Mouse (Mus musculus) G1E (cell line): ENCODE results near the gene Vwce. TPM values are rescaled to one million over a fixed set of nuclear protein-coding genes. Genes with fewer than 3 reads are reported as not detected.

Experiments
- ATAC-seq: 2 replicates; pipeline ENCODE4 v1.8.0; 2016; ENCODE audit warnings: mild to moderate bottlenecking; ENCODE audit not compliant: insufficient number of reproducible peaks, poor library complexity, low FRiP score, severe bottlenecking; ENCODE audit errors: extremely low read depth
- DNase-seq: peaks from one replicate; pipeline ENCODE4 v3.0.0; 2012; ENCODE audit warnings: low spot score
- H3K27me3 ChIP-seq: 2 replicates; pipeline ENCODE4 v1.6.1; 2012; ENCODE audit warnings: mild to moderate bottlenecking, low read length, inconsistent platforms; ENCODE audit not compliant: insufficient read depth
- H3K36me3 ChIP-seq: replicated peaks from 2 replicates; pipeline ENCODE3; 2012; ENCODE audit warnings: mild to moderate bottlenecking, inconsistent platforms
- H3K4me1 ChIP-seq: 2 replicates; pipeline ENCODE4 v1.6.1; 2012; ENCODE audit warnings: low read depth, low read length, inconsistent platforms, mixed read lengths; ENCODE audit not compliant: insufficient read depth
- H3K4me3 ChIP-seq: 2 replicates; pipeline ENCODE4 v1.5.1; 2012; ENCODE audit warnings: low read depth, mild to moderate bottlenecking, inconsistent platforms, low read length, moderate library complexity, mixed read lengths
- H3K9me3 ChIP-seq: replicated peaks from 2 replicates; pipeline ENCODE4 v1.6.1; 2012; ENCODE audit warnings: inconsistent platforms
- CTCF ChIP-seq: IDR thresholded peaks from 2 replicates; pipeline ENCODE4 v1.5.1; 2012; ENCODE audit warnings: low read depth, low read length, inconsistent platforms, mixed read lengths
- GATA1 ChIP-seq: IDR thresholded peaks from 2 replicates; pipeline ENCODE4 v1.6.1; 2012; ENCODE audit warnings: borderline replicate concordance, low read length, inconsistent platforms, mixed read lengths
- GATA2 ChIP-seq: IDR thresholded peaks from 2 replicates; pipeline ENCODE4 v1.6.1; 2012; ENCODE audit warnings: low read depth, low read length, inconsistent platforms, borderline replicate concordance
- POLR2AphosphoS5 ChIP-seq: IDR thresholded peaks from 2 replicates; pipeline ENCODE4 v1.6.1; 2012; ENCODE audit warnings: low read depth, low read length, inconsistent platforms; ENCODE audit not compliant: insufficient replicate concordance
- TAL1 ChIP-seq: conservative IDR thresholded peaks from 2 replicates; pipeline ENCODE4 v1.6.1; 2012; ENCODE audit warnings: low read depth, low read length, inconsistent platforms, mixed read lengths
- polyA plus RNA-seq: library from polyadenylated mRNA; stranded (reverse); fragments of >175 nt; gene quantifications from 2 replicates; pipeline ENCODE4 v1.2.3, GENCODE M21; 2012
- total RNA-seq, 2 experiments: library from RNA; stranded (forward) in 1 of 2; stranded (reverse) in 1 of 2; fragments of 200-1000 nt in 1 of 2; fragments of >200 nt in 1 of 2; fragmentation: Nextera tagmentation in 1 of 2; gene quantifications; 2 replicates each; pipeline ENCODE4 v1.2.3; 2014 to 2017

Vwce gene
- total and polyA plus RNA-seq, 3 experiments: 0.16 to 1.4 (median 0.24) TPM

DNA sequence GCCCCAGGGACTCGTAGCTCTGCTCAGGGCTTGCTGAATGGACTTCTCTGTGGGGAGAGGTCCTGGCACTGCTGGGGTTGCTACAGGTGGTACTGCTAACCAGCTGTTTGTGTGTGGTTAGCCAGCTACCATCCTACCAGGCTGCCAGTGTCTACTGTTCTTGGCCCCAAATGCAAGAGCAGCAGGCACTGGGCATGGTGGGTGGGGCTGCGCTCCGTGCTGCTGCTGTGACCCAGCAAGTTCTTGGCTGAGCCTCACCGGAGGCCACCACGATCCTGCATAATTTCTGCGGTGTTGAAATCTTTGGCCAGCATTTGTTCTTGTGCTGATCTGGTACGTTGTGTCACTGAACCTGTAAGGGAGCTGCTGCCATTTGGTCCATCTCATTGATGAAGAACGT is 69.5 kb downstream of the Vwce start:
- Histone ChIP-seq H3K36me3 (peaks cover 90% of the 10 kb centered on the region), H3K9me3 (no peaks in the 10 kb centered on the region), H3K27me3 (no peaks in the 10 kb centered on the region; the same call in 1 of the 2 replicates), H3K4me3 (no peak overlapping the region), H3K4me1 (peaks cover 47% of the 10 kb centered on the region)
- DNase-seq (no peak), ATAC-seq (no peak)
- TF ChIP-seq CTCF (no peak), TAL1 (no peak), POLR2AphosphoS5 (no peak), GATA2 (no peak), GATA1 (no peak)

DNA sequence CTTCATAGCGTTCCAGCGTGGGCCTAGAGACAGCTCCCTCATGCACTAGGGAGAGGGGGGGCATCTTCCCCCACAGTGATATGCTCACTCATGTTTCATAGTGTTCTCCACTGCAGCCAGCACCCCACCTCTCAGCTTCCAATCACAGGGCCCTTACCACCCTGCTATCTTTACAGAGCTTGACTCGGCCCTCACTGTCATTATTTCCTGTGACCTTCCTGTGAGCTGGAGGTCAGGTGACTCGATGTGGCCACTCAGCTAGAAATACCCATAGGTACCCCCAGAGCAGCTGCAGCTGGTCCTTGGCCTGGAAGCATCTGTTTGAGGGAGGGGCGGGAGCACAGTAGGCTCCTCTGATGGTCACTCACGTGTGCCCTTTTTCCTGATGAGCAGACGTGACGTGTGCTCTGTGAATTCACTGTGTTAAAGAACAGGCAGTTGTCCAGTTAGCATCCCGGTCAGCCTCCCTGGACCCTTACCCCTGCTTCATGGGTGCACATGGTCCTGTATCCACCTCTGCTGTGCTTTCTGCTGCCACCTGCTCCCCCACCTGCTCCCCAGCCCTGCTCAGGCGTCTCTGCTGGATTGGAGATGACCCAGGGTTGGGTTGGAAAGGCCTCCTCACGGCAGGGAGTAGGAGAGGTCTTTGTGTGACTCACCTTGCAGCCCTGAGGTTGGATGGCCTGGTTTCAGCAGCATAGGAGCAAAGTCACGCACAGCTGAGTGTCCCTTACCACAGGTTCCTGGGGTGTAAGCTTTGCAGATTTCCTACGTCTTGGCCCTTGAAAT is 73.3 kb downstream of the Vwce start:
- peaks cover 96% of the 10 kb centered on the region for H3K36me3 ChIP-seq
- ATAC-seq (no peak), DNase-seq (no peak)
- no peak for TF ChIP-seq POLR2AphosphoS5
- no peak for TF ChIP-seq GATA1
- TF ChIP-seq GATA2: no peak
- no peak for TF ChIP-seq TAL1
- peaks cover 40% of the 10 kb centered on the region for H3K4me1 ChIP-seq
- H3K27me3 ChIP-seq: no peaks in the 10 kb centered on the region; the same call in 1 of the 2 replicates
- H3K4me3 ChIP-seq: no peak overlapping the region
- no peaks in the 10 kb centered on the region for H3K9me3 ChIP-seq

DNA sequence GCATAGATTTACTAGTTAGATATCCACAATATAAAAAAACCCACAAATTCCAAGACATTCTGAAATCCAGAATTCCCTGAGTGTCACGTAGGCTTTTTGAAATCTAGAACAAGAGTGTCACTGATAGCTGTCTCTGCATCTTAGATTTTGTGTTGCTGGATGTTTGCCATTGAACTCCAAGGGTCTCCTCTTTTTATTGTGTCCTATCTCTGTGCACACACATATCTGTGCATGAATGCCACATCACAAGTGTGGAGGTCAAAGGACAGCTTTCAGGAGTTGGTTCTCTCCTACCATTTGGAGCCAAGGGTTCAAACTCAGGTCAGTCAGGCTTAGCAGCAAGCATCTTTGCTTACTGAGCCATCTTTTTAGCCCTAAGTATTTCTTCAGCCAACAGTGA is 73.9 kb downstream of the Vwce start:
- TF ChIP-seq GATA1: no peak
- ATAC-seq (no peak), DNase-seq (no peak)
- H3K36me3 ChIP-seq: peaks cover 97% of the 10 kb centered on the region
- no peaks in the 10 kb centered on the region for H3K9me3 ChIP-seq
- H3K4me3 ChIP-seq: no peak overlapping the region
- H3K27me3 ChIP-seq: no peaks in the 10 kb centered on the region; the same call in 1 of the 2 replicates
- peaks cover 35% of the 10 kb centered on the region for H3K4me1 ChIP-seq

DNA sequence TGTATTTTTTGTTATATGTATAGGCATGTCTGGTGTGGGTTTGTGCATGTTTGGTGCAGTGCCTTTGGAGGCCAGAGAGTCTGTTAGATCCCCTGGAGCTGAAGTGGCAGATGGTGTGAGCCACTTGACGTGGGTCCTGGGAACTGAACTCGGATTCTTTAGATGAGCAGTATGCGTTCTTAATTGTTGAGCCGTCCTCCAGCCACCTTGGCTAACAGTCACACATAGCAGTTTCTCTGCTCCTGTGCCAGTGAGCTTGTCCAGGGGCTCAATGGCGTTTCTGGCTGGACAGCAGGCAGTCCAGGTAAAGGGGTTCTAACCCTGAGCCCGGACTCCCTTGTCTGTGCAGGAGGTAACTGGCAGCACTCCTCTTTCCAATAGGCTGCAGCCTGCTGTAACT is 74.9 kb downstream of the Vwce start:
- Histone ChIP-seq H3K4me3 (no peak overlapping the region; the same call in 1 of the 2 replicates), H3K36me3 (peaks cover 97% of the 10 kb centered on the region), H3K4me1 (peaks cover 26% of the 10 kb centered on the region), H3K9me3 (no peaks in the 10 kb centered on the region), H3K27me3 (no peaks in the 10 kb centered on the region; the same call in 1 of the 2 replicates)
- DNase-seq: no peak
- ATAC-seq: no peak
- TF ChIP-seq POLR2AphosphoS5: no peak
- no peak for TF ChIP-seq GATA1
- TF ChIP-seq CTCF: no peak
- TF ChIP-seq TAL1: no peak

DNA sequence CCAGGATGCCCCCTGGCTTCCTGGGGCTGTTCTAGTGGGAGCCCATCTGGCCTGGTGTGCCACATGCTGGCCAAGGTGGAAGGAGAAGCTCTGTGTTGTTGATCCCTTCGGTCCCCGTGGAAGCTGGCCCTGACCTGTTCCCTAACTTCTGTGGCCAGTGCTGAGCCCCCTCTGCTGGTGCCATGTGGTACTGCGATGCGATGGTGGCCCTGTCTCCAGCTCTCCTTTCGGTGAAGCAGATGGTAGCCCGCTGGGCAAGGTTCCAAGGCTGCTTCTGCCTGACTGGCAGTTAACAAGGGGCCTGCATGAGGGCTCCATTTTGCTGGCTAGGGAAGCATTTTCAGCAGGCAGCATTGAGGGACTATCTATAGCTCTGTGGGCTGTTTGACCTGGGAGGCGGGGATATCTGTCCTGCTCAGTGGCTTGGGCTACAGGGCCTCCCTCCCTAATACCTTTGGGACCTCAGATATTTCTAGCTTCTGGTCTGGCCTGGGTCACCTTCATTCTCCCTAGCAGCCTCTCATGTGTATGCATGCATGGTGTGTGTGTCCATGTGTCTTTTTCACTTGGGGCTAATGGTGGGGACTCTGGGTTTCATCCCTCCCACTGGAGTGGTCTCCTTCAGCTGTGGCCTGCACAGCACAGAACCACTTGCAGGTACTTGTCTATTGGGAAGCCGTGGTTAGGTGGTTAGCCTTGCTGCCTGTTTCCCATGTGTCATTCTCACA is 75.5 kb downstream of the Vwce start:
- ATAC-seq (peak; percentile 40; the same call in 1 of the 2 replicates), DNase-seq (peak; percentile 85)
- H3K4me3 ChIP-seq: no peak overlapping the region; the same call in 1 of the 2 replicates
- TF ChIP-seq CTCF: peak; percentile 99
- no peak for TF ChIP-seq GATA2
- H3K36me3 ChIP-seq: peaks cover 99% of the 10 kb centered on the region
- H3K9me3 ChIP-seq: no peaks in the 10 kb centered on the region
- H3K27me3 ChIP-seq: no peaks in the 10 kb centered on the region; the same call in 1 of the 2 replicates
- H3K4me1 ChIP-seq: peaks cover 26% of the 10 kb centered on the region

DNA sequence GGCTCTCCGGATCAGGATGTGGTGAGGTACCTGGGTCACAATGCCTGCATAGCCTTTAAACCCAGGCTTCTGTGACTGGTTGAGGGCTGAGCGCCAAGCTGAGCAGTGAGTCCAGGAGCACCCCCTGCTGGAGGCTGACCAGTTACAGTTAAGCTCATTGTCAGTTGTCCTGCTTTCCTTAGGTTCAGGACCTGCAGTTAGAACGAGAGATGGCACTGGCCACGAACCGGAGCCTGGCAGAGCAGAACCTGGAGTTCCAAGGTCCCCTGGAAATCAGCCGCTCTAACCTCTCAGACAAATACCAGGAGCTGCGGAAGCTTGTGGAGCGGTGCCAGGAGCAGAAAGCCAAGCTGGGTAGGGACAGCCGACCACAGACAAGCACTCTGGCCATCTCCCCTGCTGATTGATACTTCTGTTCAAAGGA is 76.1 kb downstream of the Vwce start:
- DNase-seq (peak; percentile 51), ATAC-seq (no peak)
- TF ChIP-seq GATA2: no peak
- no peak for TF ChIP-seq TAL1
- no peak for TF ChIP-seq POLR2AphosphoS5
- no peak; the same call in 1 of the 2 replicates for TF ChIP-seq CTCF
- no peak for TF ChIP-seq GATA1
- Histone ChIP-seq H3K4me1 (peaks cover 26% of the 10 kb centered on the region), H3K9me3 (no peaks in the 10 kb centered on the region), H3K27me3 (no peaks in the 10 kb centered on the region; the same call in 1 of the 2 replicates), H3K4me3 (no peak overlapping the region), H3K36me3 (peaks cover 96% of the 10 kb centered on the region)
